ENCODE assay signal across 7 mouse cellular contexts in genomic region chr16:8412213-8412612, GRCm38 (mm10). TPM values are rescaled to one million over a fixed set of nuclear protein-coding genes. Genes with fewer than 3 reads are reported as not detected.
DNase-seq lines count a peak whose midpoint lies in the region; ATAC-seq lines count a peak whose summit lies in the region.

No protein-coding gene starts in this region.

- no peaks in the 10 kb centered on the region for H3K9me3 ChIP-seq in liver, embryonic 16.5 days (replicated peaks; ENCODE audit: control insufficient read depth, low read length)

- H3K4me2 ChIP-seq in liver, embryonic 16.5 days (ENCODE audit: low read depth, low read length), result no peak overlapping the region

- H3K9ac ChIP-seq in liver, embryonic 16.5 days (ENCODE audit: low read depth, low read length), result no peak overlapping the region

- H3K4me3 ChIP-seq in liver, embryonic 16.5 days (ENCODE audit: low read depth, low read length), result no peak overlapping the region

- no peak overlapping the region for H3K27ac ChIP-seq in liver, embryonic 16.5 days (ENCODE audit: low read length)

- peak; percentile 50; the same call in 1 of the 2 replicates for ATAC-seq in liver, embryonic 16.5 days (ENCODE audit: low read depth)

- H3K36me3 ChIP-seq in liver, embryonic 16.5 days (ENCODE audit: control insufficient read depth, insufficient read depth), result no peaks in the 10 kb centered on the region

- H3K4me1 ChIP-seq in liver, embryonic 16.5 days (ENCODE audit: control insufficient read depth, low read depth, low read length), result no peaks in the 10 kb centered on the region

- H3K27me3 ChIP-seq in liver, embryonic 16.5 days (ENCODE audit: control insufficient read depth, insufficient read depth, low read depth, low read length), result no peaks in the 10 kb centered on the region

- peak; percentile 36 to 52 for DNase-seq in right cerebral cortex, adult 2 months (ENCODE audit: low spot score in 2 of 2)
- no peak for DNase-seq in right cerebral cortex, postnatal 25 days
- peak; percentile 80 for DNase-seq in R1 (ENCODE audit: low read depth, low spot score)
- peak; percentile 75 for DNase-seq in embryo, embryonic 11.5 days (ENCODE audit: low read depth, low spot score)
- DNase-seq in hindlimb bud, embryonic 11.5 days (ENCODE audit: extremely low spot score, low read depth, low spot score), result peak; percentile 72
- DNase-seq in retina, adult 2 months (ENCODE audit: low read depth, low spot score), result peak; percentile 39

- 6% methylated on average over 7 of the region's 7 CpGs for WGBS in liver, embryonic 16.5 days (ENCODE audit: insufficient replicate concordance)

RNA-seq across cellular contexts. Expression of gene Tmem114, which starts 12.7 kb away (rescaled TPM):
- not detected in 2 replicates for polyA plus RNA-seq in liver, embryonic 16.5 days (2015; fragmentation: Nextera tagmentation; extraction: Ambion mirVana)

RNA-seq across cellular contexts. Expression of gene Mettl22, which starts 58.4 kb away (rescaled TPM):
- polyA plus RNA-seq in liver, embryonic 16.5 days (2015; fragmentation: Nextera tagmentation; extraction: Ambion mirVana), result 5.9 and 7.5 TPM in 2 replicates
